Mouse (Mus musculus): ENCODE measurements around the gene Cfap61.

Cfap61 gene

GRCm38 (mm10) chr2:146089157-146089692 is 154.6 kb downstream of the Cfap61 start:
- DNase-seq = no peak

- DNase-seq = no peak
Measured at GRCm38 (mm10) chr2:146097532-146097931, 162.9 kb downstream of the Cfap61 start.

- DNase-seq = no peak
Measured at GRCm38 (mm10) chr2:146098853-146099717, 164.5 kb downstream of the Cfap61 start.

DNA sequence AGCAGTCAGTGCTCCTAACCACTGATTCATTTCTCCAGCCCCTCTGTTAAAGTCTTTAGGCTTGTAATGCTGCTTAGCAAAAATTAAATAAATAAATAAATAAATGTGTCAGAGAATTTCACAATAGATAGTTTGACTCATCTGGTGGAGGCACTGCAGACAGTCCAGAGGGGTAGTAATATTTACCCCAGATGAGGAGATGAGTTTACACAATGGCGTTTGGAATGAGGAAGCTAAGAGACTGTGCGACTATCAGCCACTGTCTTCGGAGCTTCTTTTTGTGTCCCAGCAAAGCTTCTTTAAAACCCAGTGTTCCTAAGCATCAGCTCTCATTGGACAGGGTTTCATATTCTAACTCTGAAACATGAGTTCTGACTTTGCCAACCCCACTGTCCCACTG is 165.3 kb downstream of the Cfap61 start:
- no peak for DNase-seq

GRCm38 (mm10) chr2:146100489-146101060 is 166.0 kb downstream of the Cfap61 start:
- no peak for DNase-seq

- DNase-seq = no peak
Measured at GRCm38 (mm10) chr2:146102600-146102999, 168.0 kb downstream of the Cfap61 start.

- DNase-seq = no peak
Measured at GRCm38 (mm10) chr2:146105341-146105740, 170.8 kb downstream of the Cfap61 start.

- no peak for DNase-seq
Measured at GRCm38 (mm10) chr2:146107980-146108379, 173.4 kb downstream of the Cfap61 start.

DNA sequence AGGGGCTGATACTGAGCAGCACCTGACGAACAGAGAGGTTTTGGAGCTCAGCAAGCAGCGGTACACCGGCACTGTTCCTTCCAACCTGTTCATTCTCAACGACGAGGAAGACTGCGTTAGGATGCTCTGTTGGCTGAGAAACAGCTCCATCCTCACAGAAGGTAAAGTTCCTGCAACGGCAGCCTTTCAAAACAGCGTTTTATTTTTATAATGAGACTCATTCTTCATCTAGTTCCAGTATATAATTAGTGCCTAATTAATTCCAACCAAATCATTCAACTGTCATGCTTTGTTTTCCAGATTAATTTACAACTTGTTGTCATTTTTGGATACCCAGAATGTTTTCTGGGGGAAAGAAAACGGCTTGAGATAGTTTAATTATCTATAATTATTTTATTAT is 175.3 kb downstream of the Cfap61 start:
- no peak for DNase-seq

- DNase-seq = no peak
Measured at GRCm38 (mm10) chr2:146116282-146116681, 181.7 kb downstream of the Cfap61 start.

- DNase-seq = no peak
Measured at GRCm38 (mm10) chr2:146116726-146117125, 182.1 kb downstream of the Cfap61 start.

DNA sequence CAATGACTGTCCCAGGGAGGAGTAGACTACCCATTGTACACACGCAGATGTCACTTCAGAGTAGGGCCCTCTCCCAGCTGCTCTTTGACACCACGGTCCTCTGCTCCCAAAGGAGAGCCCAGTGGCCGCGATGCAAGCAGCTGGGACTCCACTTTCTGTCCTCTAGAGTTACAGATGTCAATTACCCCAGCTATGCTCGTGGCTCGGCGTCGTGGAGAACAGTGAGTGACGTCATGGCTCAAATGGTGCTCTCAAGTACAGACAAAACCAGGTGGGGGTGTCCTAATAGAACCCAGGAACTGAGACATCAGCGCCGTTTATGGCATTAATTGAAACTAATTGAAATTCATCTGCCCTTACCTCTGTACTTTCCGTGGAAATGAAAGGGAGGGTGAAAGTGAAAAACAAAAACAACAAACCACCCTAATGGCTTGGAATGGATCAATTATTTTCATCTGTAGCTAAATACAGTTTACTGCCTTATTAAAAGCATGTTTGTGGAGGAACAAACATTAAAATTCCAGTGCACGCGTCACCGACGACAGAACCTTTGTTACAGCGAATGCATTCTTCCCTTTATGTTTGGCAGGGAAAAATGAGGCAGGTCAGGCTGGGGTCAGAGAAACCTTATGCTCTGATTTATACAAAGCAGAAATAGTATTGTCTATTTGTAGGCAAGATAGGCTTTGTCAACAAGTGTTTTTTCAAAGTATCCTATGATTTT is 182.8 kb downstream of the Cfap61 start:
- no peak for DNase-seq

DNA sequence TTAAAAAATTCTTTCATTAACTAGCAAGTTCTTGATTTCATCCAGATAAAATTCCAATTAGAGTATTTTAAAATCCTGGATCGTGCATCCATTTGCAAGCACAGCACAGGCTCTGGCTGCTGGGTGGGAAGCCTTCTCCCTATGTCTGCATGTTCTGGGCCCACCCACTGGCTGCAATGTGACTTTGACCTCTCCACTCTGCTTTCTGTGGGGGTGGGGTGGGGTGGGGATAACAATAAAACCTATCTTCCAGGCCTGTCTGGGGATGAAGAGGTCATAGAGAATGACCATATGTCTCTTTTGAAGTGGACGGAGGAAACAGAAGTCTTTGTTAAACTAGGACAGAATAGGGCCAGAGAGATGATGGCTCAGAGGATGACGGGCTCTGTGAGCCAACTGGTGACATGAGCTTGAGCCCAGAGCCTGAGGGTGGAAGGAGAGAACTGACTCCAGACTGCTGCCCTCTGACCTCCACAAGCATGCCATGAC is 183.4 kb downstream of the Cfap61 start:
- peak; percentile 8 for DNase-seq

DNA sequence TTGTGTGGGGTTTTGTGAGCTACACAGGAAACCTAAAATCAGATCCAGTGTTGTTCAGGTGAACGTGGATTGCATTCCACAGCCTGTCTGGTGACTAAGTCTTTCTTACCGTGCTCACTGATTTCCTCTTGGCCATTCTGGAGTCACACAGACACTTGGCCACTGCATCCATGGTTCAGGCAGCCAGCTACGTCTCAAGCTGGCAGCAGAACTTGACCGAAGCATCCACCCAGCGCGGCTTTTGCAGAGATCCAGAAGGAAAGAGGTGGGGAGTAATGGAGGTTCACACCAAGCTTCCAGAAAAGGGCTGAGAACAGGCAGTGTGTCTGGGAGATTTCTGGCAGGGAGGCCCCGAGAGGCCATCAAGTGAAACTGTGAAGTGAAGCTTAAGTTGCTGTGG is 187.0 kb downstream of the Cfap61 start:
- DNase-seq = no peak

DNA sequence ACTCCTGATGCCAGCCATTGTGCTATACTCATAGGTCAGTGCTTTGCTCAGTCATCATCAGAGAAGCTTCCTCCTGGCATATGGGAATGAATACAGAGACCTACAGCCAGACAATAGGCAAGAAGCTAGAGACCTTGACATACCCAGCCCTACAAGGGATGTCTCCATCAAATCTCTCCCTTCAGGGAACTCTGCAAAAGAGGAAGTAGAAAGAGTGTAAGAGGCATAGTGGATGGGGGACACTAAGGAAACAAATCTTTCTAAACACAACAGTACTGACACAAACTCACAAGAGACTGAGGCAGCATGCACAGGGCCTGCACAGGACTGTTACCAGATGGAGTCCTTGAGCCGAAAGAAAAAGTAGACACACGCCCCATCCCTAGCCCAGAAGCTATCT is 190.5 kb downstream of the Cfap61 start:
- DNase-seq = no peak

GRCm38 (mm10) chr2:146128622-146129021 is 194.0 kb downstream of the Cfap61 start:
- DNase-seq = no peak

DNA sequence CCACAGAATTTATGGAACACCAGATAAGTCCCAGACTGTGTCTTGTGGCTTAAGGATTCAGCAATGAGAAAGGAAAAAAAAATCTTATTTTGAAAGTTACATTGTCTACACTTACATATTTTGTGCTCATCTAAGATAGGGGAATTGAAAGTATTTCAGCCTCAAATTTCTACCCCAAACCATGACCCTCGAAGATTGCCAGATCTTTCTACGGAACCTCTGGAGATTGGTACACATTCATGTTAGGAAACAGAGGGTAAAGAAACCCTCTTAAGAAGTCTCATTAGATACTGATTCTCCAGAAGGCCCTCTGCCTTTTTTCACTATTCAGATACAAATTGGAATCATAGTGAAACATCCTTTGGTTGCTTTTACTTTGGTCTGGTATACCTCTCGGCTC is 195.9 kb downstream of the Cfap61 start:
- DNase-seq = no peak

DNA sequence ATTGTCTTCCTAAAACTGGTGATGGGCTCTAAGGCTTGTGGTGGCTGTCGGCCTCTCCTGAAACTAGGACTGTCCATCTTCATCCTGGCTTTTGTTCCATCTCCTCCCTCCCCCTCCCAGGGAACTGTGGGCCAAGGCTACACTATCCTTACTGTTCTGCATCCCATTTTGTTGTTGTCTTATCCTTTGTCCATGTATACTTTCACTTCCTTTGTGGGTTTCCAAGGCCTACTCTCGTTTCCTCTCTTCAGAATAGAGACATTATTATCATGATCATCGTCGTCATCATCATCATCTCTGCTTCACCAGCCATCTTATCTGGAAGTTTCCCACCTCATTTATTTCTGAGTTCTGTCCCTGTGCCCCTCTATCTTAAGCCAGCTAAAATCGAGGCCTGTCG is 199.7 kb downstream of the Cfap61 start:
- DNase-seq = no peak

DNA sequence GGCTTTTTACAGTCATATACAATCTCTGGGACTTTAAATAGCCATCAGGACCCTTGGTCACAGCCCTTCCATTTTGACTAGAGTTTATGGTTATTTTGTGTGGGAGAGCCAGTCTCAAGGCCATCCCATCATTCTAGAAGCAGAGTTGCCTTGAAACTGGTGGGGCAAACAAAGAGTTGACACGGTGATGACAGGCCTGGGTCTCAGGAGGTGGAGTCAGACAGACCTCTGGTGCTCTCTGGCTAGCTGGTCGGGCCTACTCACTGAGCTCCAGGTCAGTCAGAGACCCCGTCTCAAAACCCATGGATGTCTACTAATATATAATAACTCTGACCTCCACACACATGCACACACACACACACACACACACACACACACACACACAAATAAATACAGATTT is 206.1 kb downstream of the Cfap61 start:
- DNase-seq = no peak

- DNase-seq = no peak
Measured at GRCm38 (mm10) chr2:146147306-146147705, 212.7 kb downstream of the Cfap61 start.

GRCm38 (mm10) chr2:146147801-146148200 is 213.2 kb downstream of the Cfap61 start:
- DNase-seq = no peak

DNA sequence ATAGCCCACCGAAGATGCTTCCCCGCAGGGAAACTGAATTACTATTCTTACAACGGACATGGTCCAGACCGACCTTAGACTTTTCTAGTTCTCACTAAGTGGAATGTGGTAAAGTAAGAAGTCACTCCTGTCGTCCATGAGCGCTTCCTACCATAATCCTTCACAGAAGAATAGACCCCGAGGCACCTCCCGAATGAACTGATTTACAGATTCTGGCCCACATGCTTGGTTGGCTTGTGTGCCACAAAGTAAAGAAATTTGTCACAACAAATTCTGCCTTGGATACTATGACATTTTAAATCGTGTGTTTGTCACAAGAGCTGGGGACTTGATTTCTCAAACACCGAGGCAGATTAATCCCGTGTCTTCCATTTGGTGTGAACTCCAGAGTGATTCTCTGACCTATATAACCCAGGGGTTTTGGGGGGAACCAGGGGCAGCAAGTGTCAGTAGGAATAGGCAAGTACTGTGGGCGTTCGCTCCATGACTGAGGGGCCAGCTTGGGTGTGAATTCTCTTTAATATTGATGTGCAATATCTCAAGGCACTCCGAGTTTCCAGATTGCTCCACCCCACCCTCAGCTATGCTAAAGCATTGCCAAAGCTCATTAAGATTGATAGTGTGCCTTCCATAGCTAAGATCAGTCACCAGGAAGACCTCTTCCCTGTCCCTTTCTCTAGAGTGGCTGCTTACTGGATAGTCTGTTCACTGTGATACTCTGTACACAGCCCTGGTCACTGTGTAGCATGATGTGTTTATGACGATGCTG is 214.8 kb downstream of the Cfap61 start:
- DNase-seq = no peak
